Comparison of ENCODE assay signal across 19 mouse cellular contexts in the genomic region with DNA sequence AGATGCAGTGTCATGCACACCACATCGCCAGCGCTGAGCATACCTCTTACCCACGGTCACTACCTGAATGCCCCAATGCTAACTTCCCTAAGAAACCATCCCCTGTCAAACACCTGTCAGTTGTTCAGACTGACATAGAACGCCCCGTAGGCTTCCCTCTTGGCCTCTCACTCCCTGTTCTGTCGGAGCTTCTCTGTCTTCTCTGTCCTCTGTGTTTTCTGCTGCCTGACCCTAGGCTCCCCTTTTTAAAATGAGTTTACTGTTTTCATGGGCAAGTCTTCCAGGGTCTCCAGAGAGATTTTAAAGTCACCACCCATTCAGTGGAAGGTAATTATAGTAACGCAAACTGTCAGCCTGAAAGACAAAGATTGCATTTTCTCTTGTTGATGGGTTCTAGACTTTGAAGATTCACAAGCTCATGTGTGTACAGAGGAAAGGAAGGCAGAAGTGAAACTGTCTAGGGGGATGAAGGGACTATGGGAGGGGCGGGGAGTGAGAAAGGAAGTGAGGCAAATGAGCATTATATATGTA.
DNase-seq lines count a peak whose midpoint lies in the region; ATAC-seq and TF ChIP-seq lines count a peak whose summit lies in the region.
"Had no signal": no experiment of that assay in that cellular context is flagged by ENCODE, and none has a peak within 500 bp of the region (broad histone marks: within the 10 kb centered on the region; RNA-seq: fewer than 3 reads in every experiment).

No protein-coding gene starts in this region.

- peak; percentile 75 to 81 for DNase-seq in spleen, postnatal 36 days (ENCODE audit: low spot score in 2 of 2)
- no peak for DNase-seq in spleen, postnatal 4 days (ENCODE audit: low spot score in 2 of 2)
- peak; percentile 85 for DNase-seq in splenic B cell, adult 2 months (ENCODE audit: low read depth, low spot score)
- no peak for DNase-seq in retina, postnatal 1 day
- DNase-seq in cerebellum, postnatal 10 days, result no peak
- no peak for DNase-seq in forebrain, postnatal 0 days
- DNase-seq: adrenal gland, postnatal 36 days; cerebellum, adult 11 months; gastrocnemius, postnatal 25 days; heart, postnatal 36 days; kidney, adult 9 months; lung, postnatal 14 days had no signal

- peak overlapping the region; percentile 72 for H3K27ac ChIP-seq in bone marrow, adult 2 months (ENCODE audit: control insufficient read depth, insufficient read depth, low read depth, low read length, poor library complexity)
- H3K27ac ChIP-seq in liver, embryonic 16.5 days (ENCODE audit: low read length), result peak overlapping the region; percentile 29; the same call in 1 of the 2 replicates
- H3K27ac ChIP-seq in forebrain, postnatal 0 days (ENCODE audit: low read depth, low read length), result no peak overlapping the region
- H3K27ac ChIP-seq: forebrain, embryonic 10.5 days; limb, embryonic 12.5 days; midbrain, embryonic 13.5 days had no signal

- 37% methylated on average over 8 of the region's 8 CpGs for WGBS in bone marrow, adult 2 months
- 61% methylated on average over 8 of the region's 8 CpGs for WGBS in liver, embryonic 16.5 days (ENCODE audit: insufficient replicate concordance)
- 88% methylated on average over 8 of the region's 8 CpGs for WGBS in forebrain, postnatal 0 days

- H3K9ac ChIP-seq in liver, embryonic 16.5 days (ENCODE audit: low read depth, low read length), result no peak overlapping the region
- H3K9ac ChIP-seq in forebrain, postnatal 0 days, result no peak overlapping the region
- H3K9ac ChIP-seq: heart, embryonic 12.5 days; limb, embryonic 12.5 days; midbrain, embryonic 13.5 days had no signal

- TF ChIP-seq POLR2A in bone marrow, adult 2 months (IDR thresholded peaks at IDR 0.05; ENCODE audit: borderline replicate concordance, control insufficient read depth, low read depth, low read length), result no peak

- TF ChIP-seq CTCF in bone marrow, adult 2 months (IDR thresholded peaks at IDR 0.05; ENCODE audit: control insufficient read depth, insufficient read depth, low read length), result no peak
- TF ChIP-seq CTCF in forebrain, postnatal 0 days (IDR thresholded peaks at IDR 0.05; ENCODE audit: low read depth), result no peak

- ATAC-seq in liver, embryonic 16.5 days (ENCODE audit: low read depth), result no peak
- no peak for ATAC-seq in forebrain, postnatal 0 days
- ATAC-seq: hindbrain, embryonic 16.5 days; midbrain, embryonic 13.5 days had no signal

- no peak overlapping the region for H3K4me3 ChIP-seq in bone marrow, adult 2 months (replicated peaks; ENCODE audit: control insufficient read depth, low read depth, low read length)
- no peak overlapping the region for H3K4me3 ChIP-seq in liver, embryonic 16.5 days (ENCODE audit: low read depth, low read length)
- H3K4me3 ChIP-seq in forebrain, postnatal 0 days (ENCODE audit: low read depth, low read length), result no peak overlapping the region
- H3K4me3 ChIP-seq: forebrain, embryonic 10.5 days; heart, embryonic 12.5 days; limb, embryonic 12.5 days; midbrain, embryonic 13.5 days had no signal

- H3K36me3 ChIP-seq in liver, embryonic 16.5 days (ENCODE audit: control insufficient read depth, insufficient read depth), result no peaks in the 10 kb centered on the region
- H3K36me3 ChIP-seq in splenic B cell, adult 2 months (ENCODE audit: control insufficient read depth, insufficient read depth, low read length, poor library complexity, severe bottlenecking), result no peaks in the 10 kb centered on the region
- H3K36me3 ChIP-seq in forebrain, postnatal 0 days (ENCODE audit: insufficient read depth), result no peaks in the 10 kb centered on the region
- H3K36me3 ChIP-seq: forebrain, embryonic 10.5 days; heart, embryonic 12.5 days; limb, embryonic 12.5 days; midbrain, embryonic 13.5 days had no signal

- H3K27me3 ChIP-seq in liver, embryonic 16.5 days (ENCODE audit: control insufficient read depth, insufficient read depth, low read depth, low read length), result no peaks in the 10 kb centered on the region
- no peaks in the 10 kb centered on the region for H3K27me3 ChIP-seq in splenic B cell, adult 2 months (ENCODE audit: control insufficient read depth, insufficient read depth, low read length, poor library complexity, severe bottlenecking)
- H3K27me3 ChIP-seq in forebrain, postnatal 0 days (ENCODE audit: insufficient read depth, low read length), result no peaks in the 10 kb centered on the region
- H3K27me3 ChIP-seq: heart, embryonic 12.5 days; limb, embryonic 12.5 days; midbrain, embryonic 13.5 days had no signal

- no peak overlapping the region for H3K4me2 ChIP-seq in liver, embryonic 16.5 days (ENCODE audit: low read depth, low read length)
- no peak overlapping the region for H3K4me2 ChIP-seq in forebrain, postnatal 0 days (ENCODE audit: low read depth)
- H3K4me2 ChIP-seq: heart, embryonic 12.5 days; limb, embryonic 12.5 days; midbrain, embryonic 13.5 days had no signal

- H3K9me3 ChIP-seq in liver, embryonic 16.5 days (replicated peaks; ENCODE audit: control insufficient read depth, low read length), result peaks cover 4% of the 10 kb centered on the region
- H3K9me3 ChIP-seq in forebrain, postnatal 0 days (ENCODE audit: low read length), result no peaks in the 10 kb centered on the region
- H3K9me3 ChIP-seq: midbrain, embryonic 13.5 days had no signal

- H3K4me1 ChIP-seq in bone marrow, adult 2 months (ENCODE audit: control insufficient read depth, insufficient read depth, low read length), result peaks cover 17% of the 10 kb centered on the region
- peaks cover 69% of the 10 kb centered on the region for H3K4me1 ChIP-seq in liver, embryonic 16.5 days (ENCODE audit: control insufficient read depth, low read depth, low read length)
- H3K4me1 ChIP-seq in forebrain, postnatal 0 days (ENCODE audit: insufficient read depth), result peaks cover 3% of the 10 kb centered on the region
- H3K4me1 ChIP-seq: limb, embryonic 12.5 days; midbrain, embryonic 13.5 days had no signal

Comparison
In these comparisons a context has a peak if more than half of its experiments do, and no peak if none do; other contexts are left out.
1. DNase-seq: peak in spleen, postnatal 36 days (2 of 2) and splenic B cell, adult 2 months (single experiment); none in spleen, postnatal 4 days (0 of 2), retina, postnatal 1 day (single experiment), cerebellum, postnatal 10 days (0 of 2) and forebrain, postnatal 0 days (single experiment).